Mouse (Mus musculus): Measurements from ENCODE around the gene Cd38.
"Not testable (repeated sequence)": the region's sequence is repeated elsewhere in the genome, so short reads cannot be mapped to it uniquely, and the experiment has no call there.

Cd38 gene

DNA sequence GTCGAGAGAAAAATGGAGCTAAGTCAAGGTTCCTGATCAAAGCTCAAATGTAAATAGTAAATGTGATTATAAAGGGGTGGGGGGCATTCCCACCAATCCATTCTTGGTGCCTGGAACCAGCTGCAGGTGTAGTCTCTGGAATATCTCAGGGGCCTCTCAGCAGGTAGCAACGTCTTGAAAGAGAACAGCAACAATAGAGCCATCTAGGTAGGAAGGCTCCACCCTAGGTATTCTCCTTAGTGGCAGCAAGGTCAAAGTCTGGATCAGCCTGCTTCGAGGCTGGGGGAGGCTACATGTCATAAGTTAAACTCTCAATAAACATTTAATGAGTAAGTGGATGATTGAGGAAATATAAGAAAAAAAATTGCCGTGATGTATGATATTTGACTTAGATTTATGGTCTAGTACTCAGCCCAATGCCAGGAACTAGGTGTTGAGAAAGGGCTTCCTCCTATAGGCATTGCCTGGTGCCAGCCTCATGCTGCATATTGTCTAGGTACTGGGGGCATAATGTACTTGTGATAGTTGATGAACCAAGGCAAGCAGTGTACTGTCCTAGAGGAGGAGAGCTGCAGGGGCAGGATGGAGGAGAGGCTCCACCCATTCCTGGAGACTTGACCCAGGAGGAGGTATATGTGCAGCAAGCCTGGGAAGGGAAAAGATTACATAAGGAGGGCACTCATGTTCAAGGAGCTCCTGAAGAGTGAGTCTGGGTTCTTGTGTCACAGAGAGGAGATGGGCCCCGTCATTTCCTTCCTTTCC lies 7.5 kb upstream of the Cd38 start:
- DNase-seq: no peak

DNA sequence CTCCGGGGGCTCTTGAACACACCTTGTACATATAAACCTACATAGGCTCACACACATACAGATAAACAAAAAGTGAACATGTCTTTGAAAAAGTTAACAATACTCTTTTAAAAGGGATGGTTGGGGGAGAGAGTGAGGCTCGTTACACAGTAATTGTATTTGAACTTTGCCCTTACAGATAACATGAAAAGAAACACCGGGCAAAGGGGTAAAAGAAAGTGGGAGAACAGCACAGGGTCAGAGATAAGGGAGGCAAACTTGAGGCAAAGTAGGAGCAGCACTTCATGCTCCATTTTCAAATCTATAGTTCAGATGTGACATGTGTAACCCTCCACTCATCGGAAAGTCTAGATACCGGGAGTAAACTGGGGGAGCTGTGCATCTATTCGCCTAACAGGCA lies 4.7 kb upstream of the Cd38 start:
- no peak for DNase-seq

DNA sequence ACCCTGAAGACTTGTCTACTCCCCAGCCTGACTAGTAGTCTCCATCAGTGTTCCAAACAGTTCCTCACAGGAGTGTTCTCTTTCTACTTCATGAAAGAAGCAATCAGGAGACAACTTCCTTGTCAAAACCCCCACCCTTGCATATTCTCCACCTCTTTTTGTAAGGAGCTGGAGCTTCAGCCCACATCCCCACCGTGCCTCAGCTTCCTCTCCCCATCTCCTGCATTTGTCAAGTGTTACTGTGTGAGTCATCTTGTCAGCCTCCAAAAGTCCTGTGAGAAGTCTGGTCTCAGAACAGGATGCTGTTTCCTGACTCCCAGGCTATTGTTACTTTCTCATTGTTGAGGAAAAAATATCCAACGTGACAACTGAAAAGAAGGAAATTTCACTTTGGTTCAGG lies 3.0 kb upstream of the Cd38 start:
- no peak for DNase-seq

DNA sequence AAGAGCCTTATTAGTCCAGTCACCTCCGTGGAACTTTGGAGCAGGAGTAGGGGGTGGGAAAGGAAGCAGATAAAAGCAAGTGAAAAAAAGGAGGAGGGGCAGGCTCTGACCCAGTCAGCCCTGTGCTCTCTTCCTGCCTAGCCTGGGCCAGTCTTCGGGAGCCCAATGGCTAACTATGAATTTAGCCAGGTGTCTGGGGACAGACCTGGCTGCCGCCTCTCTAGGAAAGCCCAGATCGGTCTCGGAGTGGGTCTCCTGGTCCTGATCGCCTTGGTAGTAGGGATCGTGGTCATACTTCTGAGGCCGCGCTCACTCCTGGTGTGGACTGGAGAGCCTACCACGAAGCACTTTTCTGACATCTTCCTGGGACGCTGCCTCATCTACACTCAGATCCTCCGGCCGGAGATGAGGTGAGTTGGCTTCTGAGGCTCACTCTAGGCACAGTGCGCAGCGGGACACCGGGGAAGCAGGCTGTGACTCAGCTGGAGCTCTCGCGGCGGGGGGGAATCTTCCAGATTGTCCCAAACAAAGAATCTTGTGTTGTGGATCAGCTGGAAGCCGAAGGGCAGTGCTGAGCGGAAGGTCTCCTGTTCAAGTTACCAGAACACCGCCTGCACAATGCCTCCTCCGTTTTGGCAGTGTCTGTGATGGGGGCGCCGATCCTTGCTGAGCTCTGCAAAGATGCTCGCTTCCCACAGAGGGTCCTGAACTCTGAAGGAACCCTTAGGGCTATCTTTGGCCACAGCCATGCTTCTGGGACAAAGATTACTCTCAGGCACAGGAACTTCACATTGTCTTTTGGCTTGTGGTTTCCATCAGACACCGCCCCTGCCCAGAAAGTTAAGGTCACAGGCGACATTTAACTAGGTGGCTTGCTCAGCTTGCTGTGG lies 603 bp downstream of the Cd38 start:
- DNase-seq: peak; percentile 62

DNA sequence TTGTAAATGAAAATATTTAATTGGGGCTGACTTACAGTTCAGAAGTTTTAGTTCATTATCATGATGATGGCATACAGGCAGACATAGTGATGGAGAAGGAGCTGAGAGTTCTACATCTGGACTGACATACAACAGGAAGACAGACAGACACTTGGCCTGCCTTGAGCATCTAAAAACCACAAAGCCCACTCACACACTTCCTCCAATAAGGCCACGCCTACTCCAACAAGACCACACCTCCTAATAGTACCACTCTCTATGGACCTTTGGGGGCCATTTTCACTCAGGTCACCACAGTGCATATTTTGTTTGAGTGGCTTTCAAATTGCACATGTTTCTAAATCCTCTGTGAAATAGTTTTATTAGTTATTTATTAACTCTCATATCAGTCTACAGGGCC lies 3.5 kb downstream of the Cd38 start:
- DNase-seq: no peak

DNA sequence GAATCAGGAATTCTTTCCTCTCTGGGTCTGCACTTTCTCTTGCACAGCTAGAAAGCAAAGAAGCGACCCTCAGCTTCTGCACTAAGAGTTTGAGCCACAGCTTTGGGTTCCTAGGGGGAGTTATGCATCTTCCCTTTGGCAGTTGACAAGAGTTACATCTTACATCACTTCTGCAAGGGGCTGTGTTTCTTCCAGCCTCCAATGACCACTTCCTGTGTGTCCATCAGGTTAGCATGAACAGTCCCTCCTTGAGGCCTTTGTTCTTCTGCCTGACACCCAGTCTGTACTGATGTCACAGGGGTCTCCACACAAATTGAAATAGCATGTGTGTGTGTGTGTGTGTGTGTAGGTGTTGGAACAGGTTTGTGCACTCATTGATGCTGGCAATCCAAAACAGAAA lies 4.3 kb downstream of the Cd38 start:
- no peak for DNase-seq

DNA sequence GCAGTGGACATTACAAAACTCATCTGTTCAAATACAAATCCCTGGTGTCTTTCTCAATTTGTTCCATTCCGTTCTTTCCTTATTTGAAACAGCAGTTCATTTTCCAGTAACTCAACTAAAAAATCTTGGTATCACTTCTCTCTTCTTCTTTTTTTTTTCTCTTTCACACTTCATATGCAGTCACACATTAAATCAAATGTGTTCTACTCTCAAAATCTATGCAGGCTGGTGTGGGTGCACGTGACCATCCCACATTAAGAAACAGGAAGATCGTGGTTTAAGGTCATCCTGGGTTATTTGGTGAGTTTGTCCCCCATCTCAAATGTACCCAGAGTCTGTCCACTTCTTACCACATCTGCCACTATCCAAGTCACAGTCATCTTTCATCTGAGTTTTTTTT lies 13.7 kb downstream of the Cd38 start:
- no peak for DNase-seq

DNA sequence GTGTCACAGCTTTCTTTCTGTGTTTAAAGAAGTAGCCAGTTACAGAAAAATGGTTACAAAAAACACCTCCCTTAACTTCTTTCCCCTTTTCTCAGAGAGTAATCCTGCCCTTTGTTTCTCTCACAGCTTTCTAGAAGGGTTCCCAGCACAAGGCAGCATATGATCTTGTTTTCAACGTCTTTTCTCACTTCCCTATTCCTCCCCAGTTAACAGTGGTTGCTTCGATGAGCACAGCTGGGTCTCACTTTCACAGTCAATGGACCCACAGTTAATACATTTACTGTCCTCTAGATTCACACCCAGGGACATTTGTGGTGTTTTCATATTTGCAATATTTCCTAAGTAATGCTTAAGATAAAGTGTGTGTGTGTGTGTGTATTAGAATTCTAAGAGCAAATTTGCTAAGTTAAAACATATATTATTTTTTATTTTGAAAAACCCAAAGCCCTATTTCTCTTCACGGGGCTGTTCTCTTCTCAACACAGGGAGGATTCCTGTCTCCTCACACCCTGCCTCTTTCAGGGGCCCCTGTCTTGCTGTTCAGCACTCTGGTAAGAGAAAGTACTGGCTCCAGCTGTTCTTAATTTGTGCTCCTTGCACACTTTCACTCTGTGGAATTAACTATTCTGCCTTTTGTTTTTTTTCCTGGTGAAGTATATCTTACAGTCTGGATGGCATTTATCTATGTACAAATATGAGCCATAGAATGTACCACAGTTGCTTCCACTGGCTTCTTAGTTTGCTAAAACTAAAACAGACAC lies 16.9 kb downstream of the Cd38 start:
- peak; percentile 54 for DNase-seq

DNA sequence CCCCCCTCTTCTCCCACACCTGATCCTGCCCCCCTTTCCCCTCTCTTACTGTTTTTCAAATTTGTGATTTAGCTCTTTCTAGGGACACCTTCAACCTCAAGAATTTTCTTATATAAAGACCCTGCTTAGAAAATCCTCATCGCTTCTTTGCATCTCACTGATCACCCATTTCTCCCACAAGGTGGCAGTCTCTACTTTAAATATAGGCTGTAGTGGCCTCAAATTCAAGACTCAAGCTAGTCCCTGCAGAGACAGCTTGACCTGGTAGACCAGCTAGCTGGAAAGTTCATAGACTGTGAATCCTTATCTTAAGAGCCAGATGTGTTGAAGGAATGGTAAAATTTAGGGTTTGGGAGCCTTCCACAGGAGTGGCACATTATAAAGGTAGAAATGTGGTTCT lies 24.0 kb downstream of the Cd38 start:
- DNase-seq: peak; percentile 68

DNA sequence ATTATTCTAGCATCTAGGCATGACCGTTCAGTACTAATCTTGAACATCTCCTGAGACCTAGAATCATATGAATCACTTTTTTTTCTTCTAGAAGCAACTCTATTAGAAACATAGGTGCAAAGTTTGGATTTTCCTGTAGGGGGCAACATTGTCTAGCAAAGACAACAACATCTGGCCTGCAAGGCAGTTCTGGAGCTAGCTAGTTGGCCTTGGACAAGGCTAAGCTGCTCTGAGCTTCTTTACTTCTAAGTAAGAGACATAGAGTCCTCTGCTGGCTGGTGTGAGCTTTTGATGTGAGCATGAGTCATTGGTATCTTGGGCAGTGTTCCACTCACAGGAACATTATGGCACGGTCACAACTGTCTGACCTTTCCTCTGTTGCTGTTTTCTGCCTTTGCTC lies 25.8 kb downstream of the Cd38 start:
- DNase-seq: peak; percentile 71

DNA sequence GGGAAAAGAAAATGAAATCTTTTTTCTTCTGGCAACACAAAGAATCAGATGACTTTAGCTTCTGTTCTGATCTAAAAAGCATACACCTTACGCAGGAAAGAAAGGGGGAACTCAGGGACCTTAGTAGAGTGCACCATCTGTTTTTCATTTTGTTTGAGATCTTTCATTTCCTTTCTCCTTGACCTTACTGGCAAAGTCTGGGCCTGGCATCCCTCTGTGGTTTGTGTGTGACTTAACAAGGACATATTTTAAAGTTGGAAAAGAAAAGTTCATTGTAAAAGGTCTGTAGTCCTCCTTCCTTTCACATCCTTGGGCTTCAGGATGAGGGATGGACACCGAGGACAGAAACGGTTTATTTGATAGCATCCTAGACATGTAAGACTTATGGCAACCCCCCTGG lies 27.6 kb downstream of the Cd38 start:
- DNase-seq: peak; percentile 73

DNA sequence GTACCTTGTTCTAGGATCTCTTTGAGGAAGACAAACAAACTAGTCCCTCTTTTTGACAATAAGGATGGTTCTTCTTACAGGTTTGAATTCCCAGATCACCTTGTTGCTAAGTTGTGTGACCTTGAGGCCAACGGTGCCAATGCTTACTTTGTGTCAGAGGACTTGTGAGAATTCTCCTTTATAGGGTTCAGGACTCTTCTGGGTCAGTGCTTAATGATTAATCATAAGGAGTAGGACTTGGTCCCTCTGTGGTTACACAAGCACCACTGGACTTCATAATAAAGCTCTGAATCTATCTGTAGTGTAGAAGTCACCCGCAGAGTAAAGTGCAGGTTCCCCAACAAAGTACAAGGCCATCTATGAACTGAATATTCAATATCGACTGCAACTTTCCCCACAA lies 36.3 kb downstream of the Cd38 start:
- DNase-seq: no peak

DNA sequence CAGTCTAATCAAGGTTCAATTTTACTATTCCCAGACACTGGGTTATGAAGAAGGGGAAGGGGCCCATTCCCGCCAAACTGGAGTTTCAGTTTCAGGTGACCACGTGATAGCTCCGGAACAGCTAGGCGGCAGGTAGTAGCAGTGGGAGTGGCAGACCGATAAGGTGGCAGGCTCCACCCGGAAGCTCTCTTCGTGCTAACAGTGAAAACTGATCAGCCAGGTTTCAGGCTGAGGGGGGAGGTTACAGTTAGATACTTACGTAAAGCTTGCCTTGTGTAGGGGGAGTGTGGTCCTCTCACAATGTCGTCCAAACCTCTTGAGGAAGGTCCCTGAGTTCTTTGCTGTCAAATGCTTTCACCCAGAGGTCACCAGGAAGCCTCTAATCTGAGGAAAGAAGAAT lies 40.9 kb downstream of the Cd38 start:
- DNase-seq: no peak

DNA sequence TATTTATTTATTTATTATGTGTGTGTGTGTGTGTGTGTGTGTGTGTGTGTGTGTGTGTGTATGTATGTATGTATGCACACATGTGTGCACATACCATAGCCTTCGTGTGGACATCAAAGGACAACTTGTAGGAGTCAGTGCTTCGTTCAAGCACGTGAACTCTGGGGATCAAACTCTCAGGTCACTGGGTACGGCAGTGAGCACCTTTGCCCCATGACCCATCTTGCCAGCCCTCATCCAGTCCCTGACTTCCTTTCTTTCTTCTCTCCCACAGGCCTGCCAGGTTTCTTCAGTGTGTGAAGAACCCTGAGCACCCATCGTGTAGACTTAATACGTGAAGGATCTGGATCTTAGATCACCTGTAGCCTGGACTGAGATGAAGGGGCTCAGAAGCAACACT lies 41.7 kb downstream of the Cd38 start:
- DNase-seq: no peak

DNA sequence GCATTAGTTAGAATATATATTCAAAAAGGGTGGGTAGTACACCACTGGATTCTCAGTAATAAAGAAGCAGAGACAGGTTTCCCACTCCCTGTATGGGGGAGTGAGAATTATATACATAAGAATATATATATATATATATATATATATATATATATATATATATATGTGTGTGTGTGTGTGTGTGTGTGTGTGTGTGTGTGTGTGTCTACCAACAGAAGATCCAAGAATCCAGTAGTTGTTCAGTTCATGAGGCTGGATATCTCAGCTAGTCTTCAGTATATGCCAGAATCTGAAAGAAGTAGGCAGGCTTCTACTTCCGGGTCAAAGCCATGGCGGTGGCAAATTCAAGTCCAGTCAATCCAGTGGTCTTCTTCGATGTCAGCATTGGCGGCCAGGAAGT lies 44.5 kb downstream of the Cd38 start, which contains the start of gene Gm7879:
Gene Gm7879, plus strand, starts transcription at position 301 of the 400 bp plus-strand sequence.
- DNase-seq: not testable (repeated sequence)

DNA sequence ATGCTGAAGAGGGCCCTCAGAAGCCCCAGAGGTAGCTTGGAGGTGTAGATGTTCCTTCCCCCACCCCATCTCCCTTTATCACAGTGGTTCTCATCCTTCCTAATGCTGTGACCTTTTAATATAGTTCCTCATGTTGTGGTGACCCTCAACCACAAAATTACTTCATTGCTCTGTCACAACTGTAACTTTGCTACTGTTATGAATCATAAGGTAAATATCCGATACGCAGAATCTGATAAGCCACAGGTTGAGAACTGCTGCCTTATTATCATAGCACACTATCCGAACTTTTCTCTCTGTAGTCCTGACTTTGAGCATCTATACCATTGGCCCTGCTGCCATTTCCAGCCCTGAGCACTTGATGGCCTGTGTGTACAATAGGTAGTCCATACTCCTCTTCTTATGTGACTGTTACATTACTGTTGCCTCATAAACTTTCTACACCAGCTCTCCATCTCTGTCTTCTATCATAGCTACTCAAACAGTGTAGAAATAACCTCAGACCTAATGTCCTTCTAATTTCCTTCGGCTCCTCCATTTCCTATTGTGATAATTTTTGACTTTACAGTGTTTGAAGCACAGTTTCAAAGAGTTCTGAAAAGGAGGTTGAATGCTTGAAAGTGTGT lies 47.0 kb downstream of the Cd38 start:
- no peak for DNase-seq

DNA sequence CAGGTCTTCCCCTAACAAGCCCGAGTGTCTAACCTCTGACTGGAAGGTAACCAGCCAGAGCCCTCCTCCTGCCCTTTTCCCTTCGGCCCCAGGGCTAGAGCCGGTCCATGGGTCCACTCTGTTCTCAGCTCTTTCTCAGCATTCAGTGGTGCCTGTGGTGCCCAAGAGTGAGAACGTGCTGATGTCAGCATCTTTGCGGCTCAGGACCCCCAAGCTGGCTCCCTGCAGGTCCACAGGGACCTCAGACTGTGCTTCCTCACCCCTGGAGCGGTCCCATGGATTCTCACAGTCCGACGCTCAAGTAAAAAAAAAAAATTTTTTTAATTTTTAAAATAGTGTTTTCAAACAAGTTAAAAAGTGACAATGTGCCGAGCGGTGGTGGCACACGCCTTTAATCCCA lies 53.5 kb downstream of the Cd38 start:
- no peak for DNase-seq

DNA sequence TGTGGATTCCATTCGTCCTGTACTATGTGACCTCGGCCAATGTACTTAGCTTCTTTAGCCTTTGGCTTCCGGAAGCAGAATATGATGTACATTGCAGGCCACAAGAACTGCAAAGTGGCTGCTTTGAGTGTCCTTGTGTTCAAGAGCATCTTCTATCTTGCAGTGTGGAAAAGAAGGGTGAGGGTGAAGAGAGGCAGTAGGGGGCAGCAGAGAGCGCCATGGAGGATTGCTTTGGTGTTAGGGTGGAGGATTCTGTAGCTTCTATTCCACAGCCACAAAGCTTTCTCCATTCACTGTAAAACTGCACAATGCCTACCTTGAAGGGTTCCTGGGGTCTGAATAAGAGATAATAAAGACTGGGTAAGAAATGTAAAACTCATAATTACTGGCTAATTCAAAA lies 55.6 kb downstream of the Cd38 start:
- DNase-seq: peak; percentile 54

DNA sequence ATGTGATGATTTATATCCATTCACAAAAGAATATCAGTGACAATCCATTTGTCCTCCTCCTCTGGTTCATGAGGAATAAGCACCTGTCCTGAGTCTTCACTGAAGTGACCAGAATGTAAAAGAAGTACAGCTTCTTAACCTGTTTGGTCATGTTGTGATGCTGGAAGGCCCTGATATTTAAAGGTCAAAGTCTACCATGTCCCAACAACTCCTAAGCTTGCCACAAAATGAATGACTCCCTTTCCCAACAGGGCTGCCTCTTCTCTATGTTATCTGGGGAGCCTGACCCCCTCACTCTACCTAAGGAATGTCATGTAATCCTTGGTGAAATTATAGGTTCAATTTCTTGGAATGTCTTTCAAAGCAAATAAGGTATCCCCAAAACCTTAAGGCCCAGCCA lies 59.4 kb downstream of the Cd38 start:
- DNase-seq: no peak

DNA sequence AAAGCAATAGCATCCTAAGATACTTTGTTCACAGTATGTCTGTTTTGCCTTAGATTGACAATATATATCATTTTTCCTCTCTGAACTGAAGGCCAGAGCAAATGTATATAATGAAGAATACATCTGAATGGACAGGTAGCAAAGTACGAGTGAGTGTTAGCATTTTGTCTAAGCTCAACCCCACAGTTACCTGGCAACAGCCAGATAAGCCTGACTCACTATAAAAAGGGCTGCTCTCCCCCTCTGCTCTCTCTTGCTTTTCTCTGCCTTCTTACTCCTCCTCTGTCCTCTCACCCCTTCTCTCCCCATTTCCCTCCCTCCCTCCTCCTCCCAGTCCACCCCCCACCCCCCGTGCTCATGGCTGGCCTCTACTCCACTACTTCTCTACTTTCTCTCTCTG lies 64.9 kb downstream of the Cd38 start:
- no peak for DNase-seq

DNA sequence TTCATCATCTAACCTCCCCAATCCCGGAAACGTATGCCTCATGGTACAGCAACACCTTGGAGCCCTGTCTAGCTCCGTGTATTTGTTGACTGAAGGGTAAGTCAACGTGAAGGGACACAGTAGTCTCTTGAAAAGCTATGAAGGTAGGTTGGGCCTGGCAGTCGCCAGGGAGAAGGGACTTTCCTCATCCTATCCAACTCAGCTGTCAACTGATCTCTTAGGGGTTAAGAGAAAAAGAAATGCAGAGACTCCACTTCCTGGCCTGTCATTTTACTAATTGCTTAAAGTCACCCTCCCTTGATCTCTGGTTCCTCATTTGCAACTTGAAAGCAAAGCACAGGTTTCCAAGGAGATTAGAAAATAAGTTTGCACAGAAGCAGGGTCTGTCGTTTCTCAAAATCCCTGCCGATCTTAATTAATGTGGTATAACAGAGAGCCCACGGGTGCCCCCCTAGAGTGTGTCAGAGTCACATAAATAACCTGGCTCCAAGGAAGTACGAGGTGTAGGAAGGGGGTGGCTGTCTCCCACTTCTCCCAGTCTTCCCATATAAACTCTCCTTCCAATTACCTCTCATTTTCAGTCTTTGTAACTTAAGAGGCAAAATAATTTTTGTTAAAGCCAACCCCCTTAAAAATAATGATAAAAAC lies 79.1 kb downstream of the Cd38 start:
- DNase-seq: peak; percentile 4

DNA sequence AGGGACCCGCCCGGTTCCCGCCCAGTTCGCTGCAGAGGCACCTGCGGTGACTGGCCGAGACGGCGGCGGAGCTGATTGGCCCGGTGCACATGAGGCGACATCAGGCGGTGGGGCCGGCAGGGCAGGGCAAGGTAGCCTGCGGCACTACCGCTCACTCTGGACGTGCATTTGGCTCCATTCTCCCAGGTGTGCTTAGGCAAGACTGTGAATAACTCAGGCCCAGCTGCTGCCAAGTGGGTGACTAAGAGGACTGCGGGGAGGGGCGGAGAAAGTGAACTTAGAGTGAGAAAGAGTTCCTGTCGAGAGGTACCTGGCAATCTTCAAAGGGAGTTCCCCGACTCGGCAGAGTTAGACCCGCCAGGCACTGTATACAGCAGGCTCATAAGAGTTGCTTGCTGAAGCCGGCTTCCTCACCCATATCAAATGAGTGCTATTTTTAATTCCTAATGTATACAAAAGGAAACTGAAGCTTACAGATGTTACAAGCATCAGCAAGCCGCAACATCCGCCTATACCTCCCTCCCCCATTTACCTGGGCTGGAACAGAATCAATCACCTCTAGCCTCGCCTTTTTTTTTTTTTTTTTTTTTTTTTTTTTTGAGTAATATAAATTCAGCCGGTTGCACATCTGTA lies 79.9 kb downstream of the Cd38 start:
- DNase-seq: peak; percentile 78
